Mouse (Mus musculus) CH12.LX (cell line): ENCODE measurements around the gene Synpo2l. TPM values are rescaled to one million over a fixed set of nuclear protein-coding genes. Genes with fewer than 3 reads are reported as not detected.

Experiments
- DNase-seq: peaks from one replicate; pipeline ENCODE4 v3.0.0-alpha.2; 2013; ENCODE audit errors: extremely low read depth
- H3K27ac ChIP-seq: 2 replicates; pipeline ENCODE4 v1.5.1; 2012; ENCODE audit warnings: low read depth, mild to moderate bottlenecking, control low read depth, moderate library complexity; ENCODE audit not compliant: insufficient read depth
- H3K27me3 ChIP-seq: replicated peaks from 2 replicates; pipeline ENCODE3; 2012; ENCODE audit warnings: inconsistent platforms
- H3K36me3 ChIP-seq, 2 experiments: replicated peaks in 1 of 2; 2 replicates each; pipeline versions ENCODE3 to v1.6.1; 2012; ENCODE audit warnings: inconsistent platforms in 1 of 2, low read length in 1 of 2, mild to moderate bottlenecking in 1 of 2, mixed read lengths in 1 of 2, moderate library complexity in 1 of 2; ENCODE audit not compliant: control insufficient read depth in 1 of 2, insufficient read depth in 1 of 2
- H3K4me1 ChIP-seq, 2 experiments: 2 replicates each; pipeline ENCODE4 v1.6.1; 2012; ENCODE audit warnings: inconsistent platforms in 1 of 2, moderate library complexity in 1 of 2; ENCODE audit not compliant: insufficient read depth in 2 of 2, control insufficient read depth in 1 of 2
- H3K4me2 ChIP-seq: 2 replicates; pipeline ENCODE4 v1.6.1; 2012; ENCODE audit warnings: low read depth, mild to moderate bottlenecking, control low read depth; ENCODE audit not compliant: poor library complexity, insufficient read depth, severe bottlenecking
- H3K4me3 ChIP-seq, 3 experiments: fragments of 150-350 bp in 1 of 3; sonication (generic) in 1 of 3; replicated peaks in 1 of 3; 2 replicates each; pipeline versions ENCODE3 to v1.5.1; 2011 to 2012; ENCODE audit warnings: low read depth in 2 of 3, low read length in 2 of 3, mild to moderate bottlenecking in 2 of 3, moderate library complexity in 2 of 3, control low read depth in 1 of 3, improper control_type of control experiment in 1 of 3, inconsistent platforms in 1 of 3, mixed read lengths in 1 of 3; ENCODE audit not compliant: poor library complexity in 1 of 3
- H3K79me2 ChIP-seq: replicated peaks from 2 replicates; pipeline ENCODE4 v1.6.1; 2012; ENCODE audit warnings: mild to moderate bottlenecking, moderate library complexity; ENCODE audit not compliant: control insufficient read depth, poor library complexity, insufficient read depth, severe bottlenecking; ENCODE audit errors: extremely low read depth
- H3K9ac ChIP-seq: 2 replicates; pipeline ENCODE4 v1.6.1; 2012; ENCODE audit warnings: low read depth, mild to moderate bottlenecking, control low read depth, moderate library complexity; ENCODE audit not compliant: insufficient read depth
- H3K9me3 ChIP-seq: replicated peaks from 2 replicates; pipeline ENCODE3; 2012; ENCODE audit warnings: low read length, inconsistent platforms, mixed read lengths
- BHLHE40 ChIP-seq: IDR thresholded peaks from 2 replicates; pipeline ENCODE4 v1.6.1; 2011; ENCODE audit warnings: mild to moderate bottlenecking, low read depth, low read length, improper control_type of control experiment
- CTCF ChIP-seq, 2 experiments: IDR thresholded peaks in 1 of 2; conservative IDR thresholded peaks in 1 of 2; 2 replicates each; pipeline ENCODE4 v1.5.1; 2011 to 2012; ENCODE audit warnings: low read depth in 2 of 2, low read length in 2 of 2, improper control_type of control experiment in 1 of 2, inconsistent platforms in 1 of 2, mild to moderate bottlenecking in 1 of 2, moderate library complexity in 1 of 2
- E2F4 ChIP-seq: IDR thresholded peaks from 2 replicates; pipeline ENCODE4 v1.6.1; 2011; ENCODE audit warnings: low read depth, low read length, improper control_type of control experiment; ENCODE audit not compliant: insufficient replicate concordance
- ELF1 ChIP-seq: IDR thresholded peaks from 2 replicates; pipeline ENCODE4 v1.6.1; 2014; ENCODE audit warnings: low read depth, mild to moderate bottlenecking, inconsistent platforms, low read length, improper control_type of control experiment
- ETS1 ChIP-seq: conservative IDR thresholded peaks from 2 replicates; pipeline ENCODE4 v1.6.1; 2012; ENCODE audit warnings: low read depth, mild to moderate bottlenecking, inconsistent platforms, low read length, improper control_type of control experiment, moderate library complexity
- GABPA ChIP-seq: IDR thresholded peaks from 2 replicates; pipeline ENCODE4 v1.6.1; 2012; ENCODE audit warnings: low read depth, low read length, improper control_type of control experiment, inconsistent platforms; ENCODE audit not compliant: insufficient replicate concordance
- HCFC1 ChIP-seq: IDR thresholded peaks from 2 replicates; pipeline ENCODE4 v1.6.1; 2012; ENCODE audit warnings: low read depth, mild to moderate bottlenecking, inconsistent platforms, low read length, improper control_type of control experiment
- IRF4 ChIP-seq: IDR thresholded peaks from 2 replicates; pipeline ENCODE4 v1.6.1; 2014; ENCODE audit warnings: low read depth, mild to moderate bottlenecking, inconsistent platforms, low read length, improper control_type of control experiment
- JUN ChIP-seq: IDR thresholded peaks from 2 replicates; pipeline ENCODE4 v1.6.1; 2011; ENCODE audit warnings: low read depth, mild to moderate bottlenecking, low read length, improper control_type of control experiment, moderate library complexity; ENCODE audit not compliant: insufficient read depth
- MAFK ChIP-seq: IDR thresholded peaks from 2 replicates; pipeline ENCODE4 v1.6.1; 2011; ENCODE audit warnings: low read length, improper control_type of control experiment; ENCODE audit not compliant: insufficient replicate concordance
- MAX ChIP-seq: IDR thresholded peaks from 2 replicates; pipeline ENCODE4 v1.6.1; 2011; ENCODE audit warnings: low read length, improper control_type of control experiment
- MAZ ChIP-seq: IDR thresholded peaks from 2 replicates; pipeline ENCODE4 v1.6.1; 2012; ENCODE audit warnings: low read depth, mild to moderate bottlenecking, inconsistent platforms, low read length, improper control_type of control experiment, moderate library complexity
- MEF2A ChIP-seq: IDR thresholded peaks from 2 replicates; pipeline ENCODE4 v1.6.1; 2014; ENCODE audit warnings: low read depth, mild to moderate bottlenecking, inconsistent platforms, low read length, improper control_type of control experiment, borderline replicate concordance
- MXI1 ChIP-seq: IDR thresholded peaks from 2 replicates; pipeline ENCODE4 v1.6.1; 2011; ENCODE audit warnings: mild to moderate bottlenecking, low read depth, low read length, improper control_type of control experiment
- MYC ChIP-seq: IDR thresholded peaks from 2 replicates; pipeline ENCODE4 v1.6.1; 2011; ENCODE audit warnings: low read depth, mild to moderate bottlenecking, improper control_type of control experiment, low read length
- NELFE ChIP-seq: IDR thresholded peaks from 2 replicates; pipeline ENCODE4 v1.6.1; 2011; ENCODE audit warnings: low read depth, low read length, improper control_type of control experiment
- PAX5 ChIP-seq: IDR thresholded peaks from 2 replicates; pipeline ENCODE4 v1.6.1; 2012; ENCODE audit warnings: low read length, inconsistent platforms, mixed read lengths
- POLR2A ChIP-seq: IDR thresholded peaks from 2 replicates; pipeline ENCODE4 v1.6.1; 2011; ENCODE audit warnings: low read depth, mild to moderate bottlenecking, improper control_type of control experiment, low read length
- RAD21 ChIP-seq: IDR thresholded peaks from 2 replicates; pipeline ENCODE4 v1.6.1; 2011; ENCODE audit warnings: low read depth, mild to moderate bottlenecking, low read length, improper control_type of control experiment, moderate library complexity
- RCOR1 ChIP-seq: conservative IDR thresholded peaks from 2 replicates; pipeline ENCODE4 v1.6.1; 2012; ENCODE audit warnings: low read depth, mild to moderate bottlenecking, inconsistent platforms, low read length, improper control_type of control experiment
- SMC3 ChIP-seq: IDR thresholded peaks from 2 replicates; pipeline ENCODE4 v1.6.1; 2011; ENCODE audit warnings: low read depth, low read length, improper control_type of control experiment
- TBP ChIP-seq: conservative IDR thresholded peaks from 2 replicates; pipeline ENCODE4 v1.6.1; 2011; ENCODE audit warnings: low read depth, low read length, improper control_type of control experiment
- TCF12 ChIP-seq: IDR thresholded peaks from 2 replicates; pipeline ENCODE4 v1.6.1; 2014; ENCODE audit warnings: low read depth, mild to moderate bottlenecking, inconsistent platforms, low read length, improper control_type of control experiment
- UBTF ChIP-seq: IDR thresholded peaks from 2 replicates; pipeline ENCODE4 v1.6.1; 2012; ENCODE audit warnings: low read depth, mild to moderate bottlenecking, inconsistent platforms, low read length, improper control_type of control experiment, moderate library complexity
- USF1 ChIP-seq: IDR thresholded peaks from 2 replicates; pipeline ENCODE4 v1.6.1; 2014; ENCODE audit warnings: low read depth, mild to moderate bottlenecking, inconsistent platforms, low read length, improper control_type of control experiment
- USF2 ChIP-seq: conservative IDR thresholded peaks from 2 replicates; pipeline ENCODE4 v1.6.1; 2011; ENCODE audit warnings: low read depth, low read length, improper control_type of control experiment
- ZMIZ1 ChIP-seq: IDR thresholded peaks from 2 replicates; pipeline ENCODE4 v1.6.1; 2012; ENCODE audit warnings: low read depth, mild to moderate bottlenecking, inconsistent platforms, low read length, improper control_type of control experiment
- dilution Hi-C: fragments of 300-500 bp; cut with MboI; formaldehyde crosslinking; loops from 2 replicates; pipeline ENCODE4 v1.14.3; 2020; ENCODE audit warnings: low sequenced_read_pairs; ENCODE audit not compliant: extremely low pct_unique_long_range_greater_than_20kb, extremely low pct_ligation_motif_present
- in situ Hi-C: fragments of 300-500 bp; cut with MboI; formaldehyde crosslinking; loops from 3 replicates; pipeline ENCODE4 v1.14.3; 2019; ENCODE audit warnings: low sequenced_read_pairs, low pct_ligation_motif_present, low pct_unique_long_range_greater_than_20kb, mixed read lengths
- polyA plus RNA-seq: library from polyadenylated mRNA; unstranded; fragments of >175 nt; gene quantifications from 2 replicates; pipeline ENCODE4 v1.2.1, GENCODE M21; 2012; ENCODE audit warnings: low read depth; ENCODE audit not compliant: insufficient read length
- total RNA-seq, 2 experiments: library from RNA; depleted of rRNA; stranded (reverse); fragments of 300-350 nt in 1 of 2; fragments of >200 nt in 1 of 2; gene quantifications; 2 replicates each; pipeline ENCODE4 v1.2.3; 2012 to 2014

Synpo2l gene
- total and polyA plus RNA-seq, 3 experiments = 0.04 to 0.13 TPM; not detected in 1

DNA sequence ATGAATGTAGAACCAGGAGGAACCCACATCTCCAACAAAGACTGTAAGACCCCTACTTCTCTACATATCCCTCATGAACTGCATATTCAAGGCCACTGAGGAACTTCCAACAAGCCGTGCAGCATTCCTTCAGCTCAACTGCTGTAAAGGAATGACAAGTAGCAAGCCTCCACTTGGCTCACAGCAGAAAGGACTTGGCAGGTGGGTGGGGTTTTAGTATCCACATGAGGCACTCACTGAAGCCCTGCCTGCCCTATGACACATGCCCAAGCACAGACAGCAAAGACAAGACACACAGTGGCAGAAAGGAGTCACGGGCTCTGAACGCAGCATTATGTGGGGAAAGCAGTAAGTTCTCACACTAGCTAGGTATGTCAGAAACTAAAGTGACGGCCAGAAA is 58.0 kb downstream of the Synpo2l start:
- Histone ChIP-seq H3K36me3 (peaks cover 6 to 30% of the 10 kb centered on the region in 2 experiments), H3K9ac (no peak overlapping the region), H3K27me3 (no peaks in the 10 kb centered on the region), H3K4me1 (peaks cover 0 to 5% of the 10 kb centered on the region in 2 experiments; a peak in 1 of 4 replicates), H3K4me2 (no peak overlapping the region), H3K4me3 (no peak overlapping the region), H3K79me2 (no peaks in the 10 kb centered on the region; the same call in 1 of the 2 replicates), H3K9me3 (no peaks in the 10 kb centered on the region), H3K27ac (no peak overlapping the region)
- dilution Hi-C loops (no loop called here), in situ Hi-C loops (no loop called here)
- TF ChIP-seq MAZ = no peak
- TF ChIP-seq MAX = no peak
- TF ChIP-seq MXI1 = no peak
- TF ChIP-seq TBP = no peak
- TF ChIP-seq NELFE = no peak
- TF ChIP-seq RAD21 = no peak
- TF ChIP-seq IRF4 = no peak
- no peak for TF ChIP-seq E2F4
- TF ChIP-seq ETS1 = no peak
- TF ChIP-seq UBTF = no peak
- no peak for TF ChIP-seq RCOR1
- TF ChIP-seq MEF2A = no peak
- no peak for TF ChIP-seq JUN
- no peak for TF ChIP-seq MAFK
- no peak for TF ChIP-seq GABPA
- TF ChIP-seq SMC3 = no peak
- no peak for TF ChIP-seq ELF1
- no peak for TF ChIP-seq USF1
- no peak for TF ChIP-seq PAX5
- DNase-seq = no peak

DNA sequence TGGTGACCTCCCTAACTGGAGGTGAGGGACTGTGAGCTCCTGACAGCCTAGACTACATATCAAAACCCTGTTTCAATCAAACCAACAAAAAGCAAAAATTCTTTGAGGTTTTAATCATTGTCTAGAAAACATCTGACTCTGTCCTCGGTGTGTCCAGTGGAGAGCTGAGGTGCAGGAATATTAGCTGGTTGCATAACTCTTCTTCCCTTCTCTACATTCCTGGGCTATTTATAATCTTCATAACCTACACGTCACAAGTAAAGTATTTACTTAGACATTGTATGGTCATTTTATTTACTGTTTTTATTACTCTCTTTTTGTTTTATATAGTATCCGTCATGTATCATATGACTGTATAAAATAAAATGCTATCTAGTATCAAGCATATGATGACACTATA is 58.6 kb downstream of the Synpo2l start:
- dilution Hi-C loops = no loop called here
- peaks cover 0 to 5% of the 10 kb centered on the region in 2 experiments; a peak in 1 of 4 replicates for H3K4me1 ChIP-seq

More for the DNA sequence above, 58.6 kb downstream of the Synpo2l start:
- Histone ChIP-seq H3K79me2 (no peaks in the 10 kb centered on the region; the same call in 1 of the 2 replicates), H3K27me3 (no peaks in the 10 kb centered on the region), H3K27ac (no peak overlapping the region), H3K4me2 (no peak overlapping the region), H3K9me3 (no peaks in the 10 kb centered on the region), H3K4me3 (no peak overlapping the region), H3K36me3 (peaks cover 6 to 28% of the 10 kb centered on the region in 2 experiments), H3K9ac (no peak overlapping the region)
- no peak for TF ChIP-seq BHLHE40
- no peak for TF ChIP-seq USF2
- TF ChIP-seq HCFC1 = no peak
- TF ChIP-seq MXI1 = no peak
- TF ChIP-seq MAX = no peak
- TF ChIP-seq TCF12 = no peak
- TF ChIP-seq NELFE = no peak
- TF ChIP-seq MAFK = no peak
- TF ChIP-seq TBP = no peak
- TF ChIP-seq CTCF (conservative IDR thresholded peaks at IDR 0.05 in 1 of 2, IDR thresholded peaks at IDR 0.05 in 1 of 2; ENCODE audit: low read depth in 2 of 2, low read length in 2 of 2) = no peak
- TF ChIP-seq ZMIZ1 = no peak
- no peak for TF ChIP-seq MYC
- TF ChIP-seq POLR2A = no peak
- in situ Hi-C loops = no loop called here
- no peak for DNase-seq
